Mouse (Mus musculus) midbrain, embryonic 14.5 days (tissue): ENCODE results near the gene Akap13. TPM values are rescaled to one million over a fixed set of nuclear protein-coding genes. Genes with fewer than 3 reads are reported as not detected.
A peak's percentile ranks its signal among the peaks of the same experiment; 100 is the strongest.

Experiments
- ATAC-seq: fragments of 200-750 bp; cut with Nextera tagmentation; 2 replicates; pipeline ENCODE4 v1.8.0; 2017; ENCODE audit warnings: moderate number of reproducible peaks, moderate library complexity; ENCODE audit not compliant: low FRiP score, low TSS enrichment
- DNase-seq: peaks from one replicate; pipeline ENCODE4 v3.0.0-alpha.2; 2015
- H3K27ac ChIP-seq: fragments of 300-500 bp; sonication (generic); replicated peaks from 2 replicates; pipeline ENCODE4 v1.5.1; 2014; ENCODE audit warnings: mild to moderate bottlenecking, low read depth, low read length, moderate library complexity
- H3K27me3 ChIP-seq: fragments of 300-500 bp; sonication (generic); 2 replicates; pipeline ENCODE4 v1.6.1; 2014; ENCODE audit warnings: low read length, control low read depth, mixed read lengths; ENCODE audit not compliant: control insufficient read depth, insufficient read depth
- H3K36me3 ChIP-seq: fragments of 300-500 bp; sonication (generic); 2 replicates; pipeline ENCODE4 v1.6.1; 2014; ENCODE audit warnings: low read length, control low read depth; ENCODE audit not compliant: control insufficient read depth, insufficient read depth
- H3K4me1 ChIP-seq: fragments of 300-500 bp; sonication (generic); 2 replicates; pipeline ENCODE4 v1.6.1; 2014; ENCODE audit warnings: mild to moderate bottlenecking, antibody characterized with exemption, low read length, control low read depth; ENCODE audit not compliant: control insufficient read depth, insufficient read depth
- H3K4me2 ChIP-seq: fragments of 300-500 bp; sonication (generic); 2 replicates; pipeline ENCODE4 v1.6.1; 2014; ENCODE audit warnings: mild to moderate bottlenecking, low read length, moderate library complexity
- H3K4me3 ChIP-seq: fragments of 300-500 bp; sonication (generic); replicated peaks from 2 replicates; pipeline ENCODE4 v1.5.1; 2014; ENCODE audit warnings: low read depth, low read length
- H3K9ac ChIP-seq: fragments of 300-500 bp; sonication (generic); replicated peaks from 2 replicates; pipeline ENCODE4 v1.6.1; 2014; ENCODE audit warnings: mild to moderate bottlenecking, low read length, moderate library complexity
- H3K9me3 ChIP-seq: fragments of 300-500 bp; sonication (generic); 2 replicates; pipeline ENCODE4 v1.6.1; 2016; ENCODE audit warnings: low read length, control low read depth, mixed read lengths; ENCODE audit not compliant: control insufficient read depth
- WGBS: fragments of 180-500 bp; shearing (Covaris S2); extraction: QIAGEN DNeasy Blood & Tissue Kit; methylation state at CpG from one replicate; pipeline ENCODE4 v1.1.7; 2014; 5-methylcytosine and 5-hydroxymethylcytosine counted together
- polyA plus RNA-seq: library from polyadenylated mRNA; unstranded; fragments of >200 nt; fragmentation: Nextera tagmentation; extraction: Ambion mirVana; gene quantifications from 2 replicates; pipeline ENCODE4 v1.2.1, GENCODE M21; 2014

Akap13 gene
- polyA plus RNA-seq, 1 experiment from 2014 or later = 18.9 TPM

- no peak overlapping the region for H3K9ac ChIP-seq
- no peak overlapping the region for H3K4me3 ChIP-seq
- ATAC-seq = no peak
- no peak for DNase-seq
- H3K27me3 ChIP-seq = no peaks in the 10 kb centered on the region
- no peak overlapping the region for H3K27ac ChIP-seq
- no peaks in the 10 kb centered on the region for H3K4me1 ChIP-seq
- no peaks in the 10 kb centered on the region for H3K36me3 ChIP-seq
- 81% methylated on average over 4 of the region's 4 CpGs for WGBS
- no peaks in the 10 kb centered on the region for H3K9me3 ChIP-seq
- no peak overlapping the region for H3K4me2 ChIP-seq
Measured at GRCm38 (mm10) chr7:75439570-75439969, 15.8 kb upstream of the Akap13 start.

GRCm38 (mm10) chr7:75440241-75440640, 15.1 kb upstream of the Akap13 start:
- DNase-seq = no peak
- no peaks in the 10 kb centered on the region for H3K36me3 ChIP-seq
- H3K27ac ChIP-seq = no peak overlapping the region
- H3K9me3 ChIP-seq = no peaks in the 10 kb centered on the region
- H3K4me2 ChIP-seq = no peak overlapping the region
- WGBS = 87% methylated on average over 2 of the region's 2 CpGs
- H3K4me3 ChIP-seq = no peak overlapping the region
- no peaks in the 10 kb centered on the region for H3K27me3 ChIP-seq
- no peak overlapping the region for H3K9ac ChIP-seq
- no peaks in the 10 kb centered on the region for H3K4me1 ChIP-seq
- no peak for ATAC-seq

- Histone ChIP-seq H3K4me1 (no peaks in the 10 kb centered on the region), H3K4me3 (no peak overlapping the region)
- WGBS = 90% methylated on average over 2 of the region's 2 CpGs
Measured at GRCm38 (mm10) chr7:75441947-75442346, 13.4 kb upstream of the Akap13 start.

GRCm38 (mm10) chr7:75456152-75456888, 986 bp downstream of the Akap13 start:
- no peak for ATAC-seq
- Histone ChIP-seq H3K36me3 (no peaks in the 10 kb centered on the region), H3K9me3 (no peaks in the 10 kb centered on the region), H3K4me1 (peaks cover 11% of the 10 kb centered on the region; the same call in 1 of the 2 replicates), H3K9ac (peak overlapping the region; percentile 78), H3K4me2 (peak overlapping the region; percentile 65), H3K27ac (peak overlapping the region; percentile 94), H3K27me3 (no peaks in the 10 kb centered on the region), H3K4me3 (peak overlapping the region; percentile 86)
- under 1% methylated on average over 25 of the region's 25 CpGs for WGBS
- DNase-seq = peak; percentile 47

More at GRCm38 (mm10) chr7:75441947-75442346, 13.4 kb upstream of the Akap13 start:
- Histone ChIP-seq H3K4me2 (no peak overlapping the region), H3K27ac (no peak overlapping the region), H3K9me3 (no peaks in the 10 kb centered on the region), H3K9ac (no peak overlapping the region), H3K36me3 (no peaks in the 10 kb centered on the region), H3K27me3 (no peaks in the 10 kb centered on the region)
- DNase-seq = no peak
- ATAC-seq = no peak

- Histone ChIP-seq H3K9me3 (no peaks in the 10 kb centered on the region), H3K9ac (no peak overlapping the region), H3K4me3 (no peak overlapping the region), H3K4me2 (no peak overlapping the region), H3K4me1 (peaks cover 8% of the 10 kb centered on the region; the same call in 1 of the 2 replicates), H3K36me3 (no peaks in the 10 kb centered on the region), H3K27ac (no peak overlapping the region), H3K27me3 (no peaks in the 10 kb centered on the region)
- no peak for ATAC-seq
- WGBS = 85% methylated on average over 1 of the region's 1 CpGs
- DNase-seq = no peak
Measured at GRCm38 (mm10) chr7:75460290-75460689, 5.0 kb downstream of the Akap13 start.

GRCm38 (mm10) chr7:75463579-75464162, 8.3 kb downstream of the Akap13 start:
- Histone ChIP-seq H3K4me1 (no peaks in the 10 kb centered on the region), H3K27ac (no peak overlapping the region), H3K9me3 (no peaks in the 10 kb centered on the region), H3K4me2 (no peak overlapping the region), H3K27me3 (no peaks in the 10 kb centered on the region), H3K9ac (no peak overlapping the region), H3K4me3 (no peak overlapping the region), H3K36me3 (no peaks in the 10 kb centered on the region)
- ATAC-seq = no peak
- DNase-seq = no peak

GRCm38 (mm10) chr7:75467791-75468190, 12.5 kb downstream of the Akap13 start:
- H3K27ac ChIP-seq = no peak overlapping the region
- H3K9me3 ChIP-seq = no peaks in the 10 kb centered on the region
- DNase-seq (no peak), ATAC-seq (no peak)
- H3K4me2 ChIP-seq = no peak overlapping the region
- no peak overlapping the region for H3K9ac ChIP-seq
- no peaks in the 10 kb centered on the region for H3K27me3 ChIP-seq
- no peak overlapping the region for H3K4me3 ChIP-seq
- H3K36me3 ChIP-seq = no peaks in the 10 kb centered on the region
- WGBS = 38% methylated on average over 7 of the region's 7 CpGs
- H3K4me1 ChIP-seq = no peaks in the 10 kb centered on the region

- Histone ChIP-seq H3K4me1 (no peaks in the 10 kb centered on the region), H3K36me3 (no peaks in the 10 kb centered on the region), H3K27ac (no peak overlapping the region), H3K9me3 (no peaks in the 10 kb centered on the region), H3K27me3 (no peaks in the 10 kb centered on the region), H3K9ac (no peak overlapping the region), H3K4me2 (no peak overlapping the region), H3K4me3 (no peak overlapping the region)
- no peak for DNase-seq
- no peak for ATAC-seq
- WGBS = 12% methylated on average over 7 of the region's 7 CpGs
Measured at GRCm38 (mm10) chr7:75470318-75470925, 15.1 kb downstream of the Akap13 start.
